Mouse (Mus musculus) megakaryocyte, embryonic 14.5 days (primary cell): Measurements from ENCODE around the gene Cry2. TPM values are rescaled to one million over a fixed set of nuclear protein-coding genes. Genes with fewer than 3 reads are reported as not detected.
A peak's percentile ranks its signal among the peaks of the same experiment; 100 is the strongest.

Experiments used
- H3K27me3 ChIP-seq: replicated peaks from 2 replicates; pipeline ENCODE3; 2012; ENCODE audit warnings: inconsistent platforms
- H3K36me3 ChIP-seq: replicated peaks from 2 replicates; pipeline ENCODE3; 2012; ENCODE audit warnings: low read length, inconsistent platforms, mixed read lengths
- H3K4me1 ChIP-seq: 2 replicates; pipeline ENCODE4 v1.6.1; 2012; ENCODE audit warnings: inconsistent platforms
- H3K4me3 ChIP-seq: replicated peaks from 2 replicates; pipeline ENCODE3; 2012; ENCODE audit warnings: moderate library complexity, mild to moderate bottlenecking, inconsistent platforms
- H3K9me3 ChIP-seq: 2 replicates; pipeline ENCODE4 v1.6.1; 2012; ENCODE audit warnings: inconsistent platforms
- FLI1 ChIP-seq: IDR thresholded peaks from 2 replicates; pipeline ENCODE4 v1.6.1; 2012; ENCODE audit warnings: low read length, inconsistent platforms, mixed read lengths
- GATA1 ChIP-seq: IDR thresholded peaks from 3 replicates; pipeline ENCODE4 v1.6.1; 2012; ENCODE audit warnings: mixed read lengths, low read length, inconsistent platforms, borderline replicate concordance
- polyA plus RNA-seq: library from polyadenylated mRNA; stranded (reverse); fragments of >175 nt; gene quantifications from 2 replicates; pipeline ENCODE4 v1.2.3, GENCODE M21; 2012; ENCODE audit warnings: low replicate concordance; ENCODE audit not compliant: insufficient read depth

Gene Cry2
- polyA plus RNA-seq, 1 experiment = 4.1 TPM

GRCm38 (mm10) chr2:92373437-92373813 is 60.4 kb downstream of the Cry2 start:
- peaks cover 57% of the 10 kb centered on the region for H3K4me1 ChIP-seq
- H3K36me3 ChIP-seq = peaks cover 17% of the 10 kb centered on the region
- H3K27me3 ChIP-seq = peaks cover 42% of the 10 kb centered on the region
- no peaks in the 10 kb centered on the region for H3K9me3 ChIP-seq
- TF ChIP-seq FLI1 (no peak), GATA1 (no peak)
- peak overlapping the region; percentile 50 for H3K4me3 ChIP-seq

GRCm38 (mm10) chr2:92372767-92373436 is 60.9 kb downstream of the Cry2 start:
- no peaks in the 10 kb centered on the region for H3K9me3 ChIP-seq
- peaks cover 42% of the 10 kb centered on the region for H3K27me3 ChIP-seq
- peaks cover 12% of the 10 kb centered on the region for H3K36me3 ChIP-seq
- TF ChIP-seq FLI1 (no peak), GATA1 (no peak)
- no peak overlapping the region for H3K4me3 ChIP-seq
- peaks cover 57% of the 10 kb centered on the region for H3K4me1 ChIP-seq

GRCm38 (mm10) chr2:92371971-92372690 is 61.7 kb downstream of the Cry2 start:
- no peak for TF ChIP-seq FLI1
- TF ChIP-seq GATA1 = no peak
- no peaks in the 10 kb centered on the region for H3K9me3 ChIP-seq
- peaks cover 46% of the 10 kb centered on the region for H3K27me3 ChIP-seq
- H3K36me3 ChIP-seq = peaks cover 4% of the 10 kb centered on the region
- H3K4me1 ChIP-seq = peaks cover 55% of the 10 kb centered on the region
- no peak overlapping the region for H3K4me3 ChIP-seq

GRCm38 (mm10) chr2:92370821-92371805 is 62.7 kb downstream of the Cry2 start:
- no peaks in the 10 kb centered on the region for H3K9me3 ChIP-seq
- H3K4me3 ChIP-seq = peak overlapping the region; percentile 86
- H3K27me3 ChIP-seq = peaks cover 48% of the 10 kb centered on the region
- TF ChIP-seq GATA1 = no peak
- no peak for TF ChIP-seq FLI1
- H3K4me1 ChIP-seq = peaks cover 47% of the 10 kb centered on the region
- no peaks in the 10 kb centered on the region for H3K36me3 ChIP-seq

GRCm38 (mm10) chr2:92370375-92370774 is 63.5 kb downstream of the Cry2 start:
- H3K4me1 ChIP-seq = peaks cover 41% of the 10 kb centered on the region
- no peaks in the 10 kb centered on the region for H3K36me3 ChIP-seq
- H3K9me3 ChIP-seq = no peaks in the 10 kb centered on the region
- H3K4me3 ChIP-seq = peak overlapping the region; percentile 86
- peaks cover 48% of the 10 kb centered on the region for H3K27me3 ChIP-seq
- TF ChIP-seq FLI1 (no peak), GATA1 (no peak)

DNA sequence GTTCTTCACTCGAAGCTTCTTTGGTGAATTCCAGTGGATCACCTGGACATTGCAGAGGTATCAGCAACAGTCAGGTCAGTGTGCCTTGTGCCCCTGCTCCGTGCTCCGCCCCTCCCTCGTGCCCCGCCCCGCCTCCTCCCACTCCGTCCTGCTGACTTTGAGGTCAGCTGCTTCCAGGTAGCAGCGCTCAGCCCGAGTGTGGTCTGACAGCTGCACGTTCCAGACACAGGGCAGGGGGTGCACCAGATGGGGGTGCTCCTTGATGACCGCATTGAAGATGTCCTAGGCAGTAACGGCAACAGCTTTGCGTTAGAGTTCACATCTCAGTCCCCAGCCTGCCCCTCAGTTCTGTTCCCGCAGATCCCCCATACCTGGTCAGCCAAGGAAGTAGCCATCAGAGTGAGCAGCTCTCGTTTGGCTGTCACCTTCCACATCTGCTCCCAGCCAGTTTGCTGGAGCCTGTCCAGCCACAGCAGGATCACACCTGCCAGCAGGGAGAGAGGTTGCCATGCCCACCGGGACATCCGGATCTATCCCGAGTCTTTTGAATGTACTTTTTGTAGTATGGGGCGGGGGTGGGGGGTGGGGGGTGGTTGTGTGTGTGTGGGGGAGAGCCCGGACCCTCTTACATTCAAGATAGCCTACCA is 66.3 kb downstream of the Cry2 start:
- TF ChIP-seq FLI1 (no peak), GATA1 (no peak)
- Histone ChIP-seq H3K36me3 (peaks cover 21% of the 10 kb centered on the region), H3K4me3 (peak overlapping the region; percentile 18), H3K9me3 (no peaks in the 10 kb centered on the region), H3K27me3 (peaks cover 44% of the 10 kb centered on the region), H3K4me1 (peaks cover 22% of the 10 kb centered on the region)

DNA sequence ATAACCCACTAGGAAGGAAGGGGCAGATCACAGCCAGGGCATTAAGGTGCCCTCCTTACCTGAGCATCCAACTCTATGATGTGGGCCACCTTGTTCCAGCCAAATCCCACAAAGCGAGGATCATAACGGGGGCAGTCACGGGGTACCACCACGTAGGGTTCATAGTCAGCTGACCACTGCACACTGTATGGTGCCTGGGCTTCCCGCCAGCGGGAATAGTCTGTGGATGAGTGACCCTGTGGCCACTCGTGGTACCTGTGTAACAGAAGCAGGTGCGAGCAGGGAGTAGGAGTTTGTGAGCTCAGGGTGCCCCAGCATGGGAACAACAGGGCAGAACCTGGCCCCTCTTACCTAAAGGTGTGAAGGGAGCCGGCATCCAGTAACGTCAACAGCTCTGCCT is 68.3 kb downstream of the Cry2 start:
- TF ChIP-seq GATA1 = no peak
- TF ChIP-seq FLI1 = no peak
- Histone ChIP-seq H3K36me3 (peaks cover 39% of the 10 kb centered on the region), H3K9me3 (no peaks in the 10 kb centered on the region), H3K27me3 (peaks cover 26% of the 10 kb centered on the region), H3K4me1 (peaks cover 13% of the 10 kb centered on the region), H3K4me3 (no peak overlapping the region)

DNA sequence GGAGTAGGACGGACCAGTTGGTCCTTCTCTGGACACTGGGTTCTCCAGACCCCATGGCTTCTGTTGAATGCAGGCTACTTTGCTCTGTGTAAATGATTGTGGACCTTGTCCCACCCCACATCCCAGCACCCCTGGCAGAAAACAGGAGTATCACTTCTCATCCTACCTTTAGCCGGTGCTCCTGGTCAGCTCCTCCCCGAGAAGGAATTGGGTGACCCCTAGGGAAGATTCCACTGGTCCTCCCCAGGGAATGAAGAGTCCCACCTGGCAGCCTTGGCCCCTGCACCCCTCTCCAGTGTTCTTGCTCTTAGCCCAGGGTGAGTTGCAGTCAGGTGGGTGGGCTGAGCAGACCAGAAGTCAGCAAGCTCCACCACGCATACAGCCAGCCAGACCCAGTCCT is 69.8 kb downstream of the Cry2 start:
- H3K4me3 ChIP-seq = no peak overlapping the region
- H3K4me1 ChIP-seq = peaks cover 3% of the 10 kb centered on the region; the same call in 1 of the 2 replicates
- no peaks in the 10 kb centered on the region for H3K9me3 ChIP-seq
- H3K36me3 ChIP-seq = peaks cover 54% of the 10 kb centered on the region
- TF ChIP-seq FLI1 = no peak
- no peak for TF ChIP-seq GATA1
- H3K27me3 ChIP-seq = peaks cover 11% of the 10 kb centered on the region

DNA sequence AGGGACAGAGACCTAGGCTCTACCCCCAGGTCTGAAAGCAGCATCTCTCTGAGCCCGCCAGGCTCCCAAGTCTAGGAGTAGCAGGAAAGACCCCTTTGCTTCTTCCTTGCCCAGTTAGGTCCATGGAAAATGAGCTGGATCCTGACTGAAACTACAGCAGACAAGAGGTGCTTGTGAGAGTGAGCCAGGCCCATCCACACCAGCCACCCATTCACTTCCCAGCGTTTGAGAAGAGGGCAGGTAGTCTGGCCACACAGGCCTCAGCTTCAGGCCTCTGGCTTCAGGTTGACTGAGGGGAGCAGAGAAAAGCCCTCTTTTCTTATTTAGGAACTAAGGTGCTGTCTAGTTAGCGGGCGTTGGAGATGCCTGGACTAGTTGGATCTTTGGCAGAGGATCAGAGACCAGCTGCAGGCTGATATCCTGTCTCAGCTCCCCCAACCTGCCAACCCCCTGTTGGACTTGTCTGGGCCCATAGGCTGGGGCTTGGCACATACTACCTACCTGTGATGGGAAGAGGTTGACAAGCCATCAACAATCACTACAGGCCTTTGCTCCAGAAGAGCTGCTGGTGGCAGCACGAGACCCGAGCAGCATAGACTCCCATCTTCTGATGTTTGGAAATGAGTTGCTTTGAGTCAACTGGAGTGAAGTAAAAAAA is 71.1 kb downstream of the Cry2 start:
- Histone ChIP-seq H3K4me1 (peaks cover 3% of the 10 kb centered on the region; the same call in 1 of the 2 replicates), H3K9me3 (no peaks in the 10 kb centered on the region), H3K27me3 (peaks cover 6% of the 10 kb centered on the region), H3K36me3 (peaks cover 68% of the 10 kb centered on the region), H3K4me3 (no peak overlapping the region)
- TF ChIP-seq GATA1 (no peak), FLI1 (no peak)
